Mouse (Mus musculus) liver, embryonic 11.5 days (tissue): ENCODE measurements around the gene Eif6. TPM values are rescaled to one million over a fixed set of nuclear protein-coding genes. Genes with fewer than 3 reads are reported as not detected.
A peak's percentile ranks its signal among the peaks of the same experiment; 100 is the strongest.
"Not testable (repeated sequence)": the region's sequence is repeated elsewhere in the genome, so short reads cannot be mapped to it uniquely, and the experiment has no call there.

Experiments
- ATAC-seq: fragments of 200-750 bp; cut with Nextera tagmentation; replicated peaks from 2 replicates; pipeline ENCODE4 v1.8.0; 2017; ENCODE audit warnings: moderate number of reproducible peaks, mild to moderate bottlenecking, moderate TSS enrichment, moderate library complexity; ENCODE audit not compliant: low FRiP score
- DNase-seq: peaks from one replicate; pipeline ENCODE4 v3.0.0-alpha.2; 2017; ENCODE audit warnings: low spot score
- H3K27ac ChIP-seq: fragments of 300-500 bp; sonication (generic); 2 replicates; pipeline ENCODE4 v1.5.1; 2014; ENCODE audit warnings: mild to moderate bottlenecking, low read depth, low read length, control low read depth
- H3K27me3 ChIP-seq: fragments of 300-500 bp; sonication (generic); replicated peaks from 2 replicates; pipeline ENCODE4 v1.6.1; 2014; ENCODE audit warnings: low read length, mixed read lengths; ENCODE audit not compliant: control insufficient read depth, insufficient read depth
- H3K36me3 ChIP-seq: fragments of 300-500 bp; sonication (generic); 2 replicates; pipeline ENCODE4 v1.6.1; 2014; ENCODE audit warnings: mild to moderate bottlenecking, low read length, moderate library complexity, mixed read lengths; ENCODE audit not compliant: control insufficient read depth, insufficient read depth
- H3K4me1 ChIP-seq: fragments of 300-500 bp; sonication (generic); replicated peaks from 2 replicates; pipeline ENCODE4 v1.6.1; 2014; ENCODE audit warnings: low read length, mixed read lengths; ENCODE audit not compliant: control insufficient read depth, insufficient read depth
- H3K4me2 ChIP-seq: fragments of 300-500 bp; sonication (generic); 2 replicates; pipeline ENCODE4 v1.6.1; 2014; ENCODE audit warnings: mild to moderate bottlenecking, control low read depth, moderate library complexity
- H3K4me3 ChIP-seq: fragments of 300-500 bp; sonication (generic); 2 replicates; pipeline ENCODE4 v1.5.1; 2014; ENCODE audit warnings: low read depth, low read length, control low read depth
- H3K9ac ChIP-seq: fragments of 300-500 bp; sonication (generic); 2 replicates; pipeline ENCODE4 v1.6.1; 2014; ENCODE audit warnings: low read depth, low read length, control low read depth
- H3K9me3 ChIP-seq: fragments of 300-500 bp; sonication (generic); 2 replicates; pipeline ENCODE4 v1.6.1; 2016; ENCODE audit warnings: low read length, inconsistent platforms, mixed read lengths; ENCODE audit not compliant: control insufficient read depth
- WGBS: fragments of 180-500 bp; shearing (Covaris S2); extraction: QIAGEN DNeasy Blood & Tissue Kit; methylation state at CpG from one replicate; pipeline ENCODE4 v1.1.7; 2014; 5-methylcytosine and 5-hydroxymethylcytosine counted together
- polyA plus RNA-seq: library from polyadenylated mRNA; unstranded; fragments of >200 nt; fragmentation: Nextera tagmentation; extraction: Ambion mirVana; gene quantifications from 2 replicates; pipeline ENCODE4 v1.2.1, GENCODE M21; 2014

Gene Eif6
- polyA plus RNA-seq, 1 experiment from 2014 or later: 243 TPM

DNA sequence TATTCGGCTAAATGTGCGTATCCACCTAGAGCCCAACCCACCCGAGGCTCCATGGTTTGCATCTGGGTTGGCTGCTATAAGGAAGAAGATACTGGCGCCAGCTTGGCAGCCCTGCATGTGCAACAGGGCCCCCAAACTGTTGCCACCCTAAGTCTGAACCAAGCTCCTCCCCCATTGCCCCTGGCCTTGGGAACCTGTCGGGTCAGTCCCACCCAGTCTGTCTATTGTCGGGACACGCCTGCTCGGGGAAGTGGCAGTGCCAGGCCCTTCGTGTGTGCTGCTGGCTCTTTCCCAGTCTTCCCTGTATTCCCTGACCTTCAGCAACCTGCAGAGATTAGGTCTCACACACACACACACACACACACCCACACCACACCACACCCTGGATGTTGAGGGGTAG is 8.0 kb upstream of the Eif6 start, which contains the start of gene Fam83c:
Fam83c (minus strand) TSS at position 123 of the 400 bp plus-strand sequence.
- no peak within 1 kb of the TSS for H3K9ac ChIP-seq
- no peaks in the 10 kb centered on the region for H3K27me3 ChIP-seq
- no peak for ATAC-seq
- no peak within 1 kb of the TSS for H3K4me3 ChIP-seq
- no peak within 1 kb of the TSS for H3K4me2 ChIP-seq
- no peaks in the 10 kb centered on the region for H3K36me3 ChIP-seq
- H3K4me1 ChIP-seq: no peaks in the 10 kb centered on the region; the same call in 1 of the 2 replicates
- 66% methylated on average over 9 of the region's 9 CpGs for WGBS
- H3K27ac ChIP-seq: no peak within 1 kb of the TSS
- DNase-seq: no peak
- no peaks in the 10 kb centered on the region for H3K9me3 ChIP-seq

DNA sequence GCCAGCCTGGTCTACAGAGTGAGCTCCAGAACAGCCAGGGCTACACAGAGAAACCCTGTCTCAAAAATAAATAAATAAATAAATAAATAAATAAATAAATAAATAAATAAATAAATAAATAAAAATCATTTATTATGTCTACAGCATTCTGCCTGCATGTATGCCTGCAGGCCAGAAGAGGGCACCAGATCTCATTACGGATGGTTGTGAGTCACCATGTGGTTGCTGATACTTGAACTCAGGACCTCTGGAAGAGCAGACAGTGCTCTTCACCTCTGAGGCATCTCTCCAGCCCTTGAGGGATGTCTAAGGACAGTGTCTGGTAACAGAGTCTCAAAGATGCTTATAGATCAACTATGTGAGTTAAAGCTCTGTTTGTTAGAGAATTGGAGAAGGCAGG is 5.4 kb upstream of the Eif6 start:
- not testable (repeated sequence) for H3K9me3 ChIP-seq, H3K36me3 ChIP-seq, H3K4me3 ChIP-seq, DNase-seq, H3K4me1 ChIP-seq, ATAC-seq, H3K27me3 ChIP-seq, H3K27ac ChIP-seq, H3K4me2 ChIP-seq, H3K9ac ChIP-seq
- WGBS: 56% methylated on average over 1 of the region's 1 CpGs

DNA sequence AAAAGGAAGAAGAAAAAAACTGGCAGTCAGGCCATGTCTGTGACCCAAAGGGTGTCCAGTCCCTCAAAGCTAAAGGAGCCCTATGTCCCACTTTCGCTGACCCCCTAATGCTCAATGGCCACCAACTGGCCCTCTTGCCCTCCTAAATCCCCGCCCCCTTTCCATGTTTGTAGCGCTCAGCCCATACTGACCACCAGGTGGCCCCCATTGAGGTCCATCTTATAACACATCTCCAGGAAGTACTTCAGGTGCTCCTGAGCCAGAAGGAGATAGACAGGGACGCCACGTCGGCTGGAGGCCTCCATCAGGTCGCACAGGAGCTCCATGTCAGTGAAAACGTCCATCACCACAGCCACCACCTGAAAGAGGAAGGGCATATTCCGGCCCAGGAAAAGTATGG is 4.6 kb upstream of the Eif6 start:
- DNase-seq (no peak), ATAC-seq (no peak)
- Histone ChIP-seq H3K27me3 (no peaks in the 10 kb centered on the region), H3K27ac (no peak overlapping the region), H3K4me2 (no peak overlapping the region), H3K4me3 (no peak overlapping the region), H3K36me3 (no peaks in the 10 kb centered on the region), H3K9me3 (no peaks in the 10 kb centered on the region), H3K4me1 (peaks cover 7% of the 10 kb centered on the region), H3K9ac (no peak overlapping the region)
- 45% methylated on average over 9 of the region's 9 CpGs for WGBS

DNA sequence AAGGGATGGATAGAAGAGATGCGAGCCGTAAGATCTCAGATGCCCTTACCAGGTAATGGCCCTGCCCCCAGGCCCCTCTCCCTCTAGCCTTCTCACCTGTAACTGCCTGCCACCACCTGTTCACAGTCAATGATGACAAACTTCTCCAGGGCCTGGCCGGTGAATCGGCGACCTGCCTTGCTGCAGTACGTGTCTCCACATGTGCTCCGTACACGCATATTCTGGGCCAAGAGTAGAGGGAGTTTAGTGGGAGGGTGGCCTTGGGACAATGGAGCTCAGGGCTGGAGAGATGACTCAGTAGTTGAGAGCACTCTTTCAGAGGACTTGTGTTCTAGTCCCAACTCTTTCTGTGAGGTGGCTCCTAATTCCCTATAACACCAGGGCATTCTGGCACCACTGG is 4.1 kb upstream of the Eif6 start:
- H3K27ac ChIP-seq: no peak overlapping the region
- no peaks in the 10 kb centered on the region for H3K27me3 ChIP-seq
- no peak for ATAC-seq
- peaks cover 7% of the 10 kb centered on the region for H3K4me1 ChIP-seq
- no peak for DNase-seq
- no peak overlapping the region for H3K4me2 ChIP-seq
- no peak overlapping the region for H3K4me3 ChIP-seq
- WGBS: 83% methylated on average over 8 of the region's 8 CpGs
- H3K36me3 ChIP-seq: no peaks in the 10 kb centered on the region
- no peak overlapping the region for H3K9ac ChIP-seq
- no peaks in the 10 kb centered on the region for H3K9me3 ChIP-seq

DNA sequence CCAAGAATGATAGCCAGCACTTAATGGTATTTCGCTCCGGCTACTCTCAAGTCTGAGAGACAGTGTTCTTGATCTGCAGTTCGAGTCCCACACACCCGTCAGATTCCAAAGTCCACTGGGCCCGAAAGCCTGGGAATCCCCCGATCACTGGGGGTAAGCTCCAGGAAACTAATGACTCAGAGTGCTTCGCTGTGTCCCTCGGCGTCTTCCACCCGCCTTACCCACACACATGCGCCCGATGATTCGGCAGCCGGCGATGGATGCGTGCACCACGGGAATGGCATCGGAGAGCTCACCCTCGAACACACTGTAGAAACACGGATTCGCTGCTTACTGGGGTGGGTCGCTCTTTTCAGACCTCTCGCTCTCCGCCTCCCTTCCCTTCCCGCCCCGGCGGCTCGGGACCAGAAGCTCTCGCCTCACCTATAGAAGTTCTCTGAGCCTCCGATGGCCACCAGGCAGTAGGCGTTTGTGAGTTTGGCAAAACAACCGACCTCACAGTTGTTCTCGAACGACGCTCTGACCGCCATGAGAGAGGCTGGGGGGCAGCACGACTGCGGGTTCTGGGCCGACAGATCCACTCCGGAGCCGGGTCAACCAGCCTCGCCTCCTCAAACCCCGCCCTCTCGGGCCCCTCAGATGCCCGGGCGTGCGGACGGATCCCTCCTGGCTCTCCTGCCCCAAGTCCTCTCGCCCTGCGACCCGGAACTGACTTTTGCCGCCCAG is 658 bp downstream of the Eif6 start:
- peak; percentile 7; the same call in 1 of the 2 replicates for ATAC-seq
- 1% methylated on average over 52 of the region's 52 CpGs for WGBS
- peak; percentile 46 for DNase-seq
- Histone ChIP-seq H3K4me2 (peak overlapping the region; percentile 75), H3K27me3 (no peaks in the 10 kb centered on the region), H3K4me3 (peak overlapping the region; percentile 68), H3K36me3 (peaks cover 20% of the 10 kb centered on the region), H3K27ac (peak overlapping the region; percentile 70), H3K4me1 (peaks cover 14% of the 10 kb centered on the region), H3K9ac (peak overlapping the region; percentile 71), H3K9me3 (no peaks in the 10 kb centered on the region)

DNA sequence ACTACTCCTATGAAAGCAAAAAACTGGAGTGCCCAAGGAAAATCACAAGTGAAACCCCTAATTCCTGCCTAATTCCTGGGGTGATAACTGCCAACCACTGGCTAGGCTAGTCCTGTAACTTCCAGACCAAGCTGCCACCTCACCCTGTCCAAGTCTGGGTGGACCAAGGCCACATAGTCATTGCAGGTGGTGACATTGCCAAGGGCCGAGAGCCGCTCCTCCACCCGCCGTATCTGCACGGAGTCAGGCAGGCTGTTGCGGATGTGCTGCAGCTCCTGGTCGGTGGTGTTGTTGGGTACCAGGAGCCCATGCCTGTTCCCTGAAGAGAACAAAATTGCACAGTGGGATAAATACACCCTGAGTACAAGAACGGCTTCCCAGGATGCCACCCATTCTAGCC is 3.0 kb downstream of the Eif6 start:
- 96% methylated on average over 8 of the region's 8 CpGs for WGBS

DNA sequence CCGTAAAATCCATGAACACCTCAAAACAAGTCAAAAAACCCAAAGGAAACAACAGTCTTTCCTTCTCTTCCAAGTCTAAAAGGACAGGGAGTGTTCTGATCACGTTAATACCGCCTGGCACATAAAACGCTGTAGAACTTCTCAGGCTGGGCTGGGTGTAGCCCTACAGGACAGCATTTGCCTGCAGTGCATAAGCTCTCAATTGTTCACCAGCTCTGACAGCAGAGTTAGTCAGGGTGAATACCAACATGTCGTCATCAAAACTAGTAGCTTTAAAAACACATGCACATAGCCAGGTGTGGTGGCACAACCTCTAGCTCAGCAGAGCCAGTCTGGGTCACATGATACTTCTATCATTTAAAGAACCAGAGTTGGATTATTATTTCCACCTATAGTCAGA is 5.9 kb downstream of the Eif6 start:
- H3K4me3 ChIP-seq: no peak overlapping the region
- H3K4me2 ChIP-seq: no peak overlapping the region
- no peak for DNase-seq
- no peaks in the 10 kb centered on the region for H3K27me3 ChIP-seq
- H3K9ac ChIP-seq: no peak overlapping the region
- H3K27ac ChIP-seq: no peak overlapping the region
- no peak for ATAC-seq
- peaks cover 19% of the 10 kb centered on the region for H3K4me1 ChIP-seq
- peaks cover 22% of the 10 kb centered on the region for H3K36me3 ChIP-seq
- 90% methylated on average over 5 of the region's 5 CpGs for WGBS
- H3K9me3 ChIP-seq: no peaks in the 10 kb centered on the region

More for the DNA sequence above, 3.0 kb downstream of the Eif6 start:
- H3K4me1 ChIP-seq: peaks cover 18% of the 10 kb centered on the region
- H3K4me3 ChIP-seq: no peak overlapping the region
- H3K9me3 ChIP-seq: no peaks in the 10 kb centered on the region
- H3K27me3 ChIP-seq: no peaks in the 10 kb centered on the region
- no peak overlapping the region for H3K9ac ChIP-seq
- ATAC-seq: no peak
- no peak for DNase-seq
- H3K27ac ChIP-seq: no peak overlapping the region
- no peak overlapping the region for H3K4me2 ChIP-seq
- peaks cover 22% of the 10 kb centered on the region for H3K36me3 ChIP-seq

DNA sequence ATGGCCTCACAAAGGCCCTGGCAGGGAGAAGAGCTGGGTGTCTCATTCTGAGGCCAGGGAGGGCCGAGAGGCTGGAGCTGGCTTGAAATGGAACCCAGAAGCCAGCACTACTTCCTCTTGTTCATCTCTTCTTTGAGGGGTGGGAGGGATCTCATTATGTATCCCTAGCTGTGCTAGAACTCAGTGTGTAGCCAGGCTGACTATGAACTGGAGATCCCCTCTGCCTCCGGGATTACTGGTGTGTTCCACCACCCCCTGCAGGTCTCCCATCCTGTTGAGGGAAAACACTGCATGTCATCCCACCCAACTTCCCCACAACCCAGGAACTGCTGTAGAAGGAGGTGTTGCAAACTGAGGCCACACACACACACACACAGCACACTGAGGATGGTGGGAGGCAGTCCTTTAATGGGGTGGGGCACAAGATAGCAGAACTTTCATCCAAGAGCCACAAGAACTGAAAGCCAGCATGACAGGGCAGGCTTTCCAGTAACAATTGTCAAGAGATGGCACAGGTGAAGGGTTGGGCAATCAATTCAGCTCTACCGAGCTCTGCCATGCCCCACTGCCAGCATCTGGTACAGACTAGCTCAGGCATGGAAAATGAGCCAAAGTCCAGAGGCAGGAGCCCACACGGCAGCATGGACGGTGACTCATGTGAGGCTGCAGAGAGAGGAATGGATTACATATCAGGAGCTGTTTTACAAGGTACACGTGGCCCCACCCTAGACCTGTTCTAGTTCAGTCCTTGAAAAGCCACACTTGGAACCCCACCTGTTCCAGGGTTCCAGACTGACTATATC is 7.1 kb downstream of the Eif6 start:
- no peak for ATAC-seq
- Histone ChIP-seq H3K4me1 (peaks cover 13% of the 10 kb centered on the region), H3K4me2 (peak overlapping the region; percentile 93), H3K9me3 (no peaks in the 10 kb centered on the region), H3K4me3 (no peak overlapping the region; the same call in 1 of the 2 replicates), H3K27me3 (no peaks in the 10 kb centered on the region), H3K27ac (peak overlapping the region; percentile 5; the same call in 1 of the 2 replicates), H3K9ac (no peak overlapping the region), H3K36me3 (peaks cover 22% of the 10 kb centered on the region)
- no peak for DNase-seq
- 64% methylated on average over 6 of the region's 6 CpGs for WGBS

DNA sequence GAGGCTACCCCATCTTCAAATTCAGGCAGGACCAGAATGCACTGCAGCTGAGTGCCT is 7.5 kb downstream of the Eif6 start, which contains the start of gene BC029722:
BC029722 (minus strand) TSS at position 35 of the 57 bp plus-strand sequence.
- H3K4me2 ChIP-seq: peak within 1 kb of the TSS; percentile 93
- DNase-seq: no peak
- ATAC-seq: no peak
- peaks cover 22% of the 10 kb centered on the region for H3K36me3 ChIP-seq
- H3K9me3 ChIP-seq: no peaks in the 10 kb centered on the region
- peak within 1 kb of the TSS; percentile 76 for H3K9ac ChIP-seq
- H3K4me3 ChIP-seq: peak within 1 kb of the TSS; percentile 74
- peaks cover 13% of the 10 kb centered on the region for H3K4me1 ChIP-seq
- H3K27ac ChIP-seq: peak within 1 kb of the TSS; percentile 29; the same call in 1 of the 2 replicates
- H3K27me3 ChIP-seq: no peaks in the 10 kb centered on the region
